Mouse (Mus musculus) urinary bladder, adult 2 months (tissue): ENCODE data around the gene Fcho1. TPM values are rescaled to one million over a fixed set of nuclear protein-coding genes. Genes with fewer than 3 reads are reported as not detected.

Experiments
- DNase-seq: peaks from one replicate; pipeline ENCODE4 v3.0.0; 2022; ENCODE audit warnings: low spot score
- polyA plus RNA-seq: library from polyadenylated mRNA; depleted of rRNA; stranded (reverse); fragments of >200 nt; gene quantifications from 2 replicates; pipeline ENCODE4 v1.2.3, GENCODE M21; 2012; rRNA removed

Gene Fcho1
- polyA plus RNA-seq, 1 experiment, result 5.3 TPM

GRCm38 (mm10) chr8:71660325-71661120 is 65.0 kb downstream of the Fcho1 start:
- DNase-seq, result peak; percentile 72

GRCm38 (mm10) chr8:71659751-71660150 is 65.8 kb downstream of the Fcho1 start:
- no peak for DNase-seq

GRCm38 (mm10) chr8:71658515-71659049 is 66.9 kb downstream of the Fcho1 start:
- no peak for DNase-seq

Other genes starting within 250 kb of the Fcho1 start
- 22.1 and 23.9 TPM in 2 replicates for gene Ano8, start 239.8 kb downstream of the Fcho1 start, polyA plus RNA-seq
- gene Gtpbp3, start 237.6 kb downstream of the Fcho1 start, polyA plus RNA-seq, result 21.9 and 25.5 TPM in 2 replicates
- 59.3 and 67.0 TPM in 2 replicates for gene Plvap, start 214.0 kb downstream of the Fcho1 start, polyA plus RNA-seq
- 0.12 TPM in 2 replicates for gene Ccdc194, start 200.0 kb downstream of the Fcho1 start, polyA plus RNA-seq
- gene Bst2, start 188.3 kb downstream of the Fcho1 start, polyA plus RNA-seq, result 110 and 117 TPM in 2 replicates
- gene Mvb12a, start 182.8 kb downstream of the Fcho1 start, polyA plus RNA-seq, result 96.1 and 115 TPM in 2 replicates
- gene Tmem221, start 166.8 kb downstream of the Fcho1 start, polyA plus RNA-seq, result 2.3 and 3.0 TPM in 2 replicates
- gene Nxnl1, start 159.1 kb downstream of the Fcho1 start, polyA plus RNA-seq, result 0.01 and 0.04 TPM in 2 replicates
- gene Slc27a1, start 156.8 kb downstream of the Fcho1 start, polyA plus RNA-seq, result 57.3 and 63.8 TPM in 2 replicates
- gene Pgls, start 133.5 kb downstream of the Fcho1 start, polyA plus RNA-seq, result 41.7 and 60.4 TPM in 2 replicates
- 3.1 and 3.7 TPM in 2 replicates for gene Fam129c, start 128.1 kb downstream of the Fcho1 start, polyA plus RNA-seq
- 124 and 144 TPM in 2 replicates for gene Colgalt1, start 114.7 kb downstream of the Fcho1 start, polyA plus RNA-seq
- gene Unc13a, start 54.0 kb downstream of the Fcho1 start, polyA plus RNA-seq, result 0.44 and 0.47 TPM in 2 replicates
- gene Jak3, start 49.4 kb downstream of the Fcho1 start, polyA plus RNA-seq, result 14.9 and 17.1 TPM in 2 replicates
- gene Insl3, start 36.5 kb downstream of the Fcho1 start, polyA plus RNA-seq, result 7.7 and 11.7 TPM in 2 replicates
- 4.8 and 7.4 TPM in 2 replicates for gene B3gnt3, start 23.9 kb downstream of the Fcho1 start, polyA plus RNA-seq
- gene Zfp709, start 156.3 kb upstream of the Fcho1 start, polyA plus RNA-seq, result 2.0 and 2.7 TPM in 2 replicates
- gene Zfp882, start 182.9 kb upstream of the Fcho1 start, polyA plus RNA-seq, result 2.1 and 2.6 TPM in 2 replicates
- gene Zfp617, start 182.9 kb upstream of the Fcho1 start, polyA plus RNA-seq, result 17.0 and 20.5 TPM in 2 replicates
- 18.9 and 21.7 TPM in 2 replicates for gene Zfp961, start 225.3 kb upstream of the Fcho1 start, polyA plus RNA-seq